Mouse (Mus musculus): Measurements from ENCODE around the gene Nectin1.

DNA sequence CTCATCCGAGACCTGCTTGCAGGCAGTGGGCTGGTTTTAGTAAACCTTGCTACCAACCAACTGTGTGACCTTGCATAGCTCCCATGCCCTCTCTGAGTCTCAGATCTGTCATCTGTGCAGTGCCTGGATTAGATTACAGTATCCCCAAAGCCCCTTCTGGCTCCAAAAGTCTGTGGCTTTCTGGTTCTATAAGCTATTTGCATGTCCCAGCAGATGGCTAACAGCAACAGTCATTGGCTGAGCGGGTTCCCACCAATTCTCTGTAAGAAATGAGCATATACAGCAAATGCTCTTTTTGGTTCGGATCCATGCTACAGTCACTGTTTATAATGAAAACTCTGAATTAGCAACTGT lies 43.6 kb upstream of the Nectin1 start:
- TF ChIP-seq CTCF (IDR thresholded peaks at IDR 0.05; ENCODE audit: control insufficient read depth, insufficient read depth, low read length) (no peak), POLR2A (IDR thresholded peaks at IDR 0.05; ENCODE audit: borderline replicate concordance, control insufficient read depth, low read depth, low read length) (no peak)

Data from bone marrow, adult 2 months (tissue).